Mouse (Mus musculus) CH12.LX (cell line): ENCODE results near the gene Sema3g. TPM values are rescaled to one million over a fixed set of nuclear protein-coding genes. Genes with fewer than 3 reads are reported as not detected.

ENCODE experiments used
- DNase-seq: peaks from one replicate; pipeline ENCODE4 v3.0.0-alpha.2; 2013; ENCODE audit errors: extremely low read depth
- H3K27ac ChIP-seq: 2 replicates; pipeline ENCODE4 v1.5.1; 2012; ENCODE audit warnings: low read depth, mild to moderate bottlenecking, control low read depth, moderate library complexity; ENCODE audit not compliant: insufficient read depth
- H3K27me3 ChIP-seq: replicated peaks from 2 replicates; pipeline ENCODE3; 2012; ENCODE audit warnings: inconsistent platforms
- H3K36me3 ChIP-seq, 2 experiments: replicated peaks in 1 of 2; 2 replicates each; pipeline versions ENCODE3 to v1.6.1; 2012; ENCODE audit warnings: inconsistent platforms in 1 of 2, low read length in 1 of 2, mild to moderate bottlenecking in 1 of 2, mixed read lengths in 1 of 2, moderate library complexity in 1 of 2; ENCODE audit not compliant: control insufficient read depth in 1 of 2, insufficient read depth in 1 of 2
- H3K4me1 ChIP-seq, 2 experiments: 2 replicates each; pipeline ENCODE4 v1.6.1; 2012; ENCODE audit warnings: inconsistent platforms in 1 of 2, moderate library complexity in 1 of 2; ENCODE audit not compliant: insufficient read depth in 2 of 2, control insufficient read depth in 1 of 2
- H3K4me2 ChIP-seq: 2 replicates; pipeline ENCODE4 v1.6.1; 2012; ENCODE audit warnings: low read depth, mild to moderate bottlenecking, control low read depth; ENCODE audit not compliant: poor library complexity, insufficient read depth, severe bottlenecking
- H3K4me3 ChIP-seq, 3 experiments: fragments of 150-350 bp in 1 of 3; sonication (generic) in 1 of 3; replicated peaks in 1 of 3; 2 replicates each; pipeline versions ENCODE3 to v1.5.1; 2011 to 2012; ENCODE audit warnings: low read depth in 2 of 3, low read length in 2 of 3, mild to moderate bottlenecking in 2 of 3, moderate library complexity in 2 of 3, control low read depth in 1 of 3, improper control_type of control experiment in 1 of 3, inconsistent platforms in 1 of 3, mixed read lengths in 1 of 3; ENCODE audit not compliant: poor library complexity in 1 of 3
- H3K79me2 ChIP-seq: replicated peaks from 2 replicates; pipeline ENCODE4 v1.6.1; 2012; ENCODE audit warnings: mild to moderate bottlenecking, moderate library complexity; ENCODE audit not compliant: control insufficient read depth, poor library complexity, insufficient read depth, severe bottlenecking; ENCODE audit errors: extremely low read depth
- H3K9ac ChIP-seq: 2 replicates; pipeline ENCODE4 v1.6.1; 2012; ENCODE audit warnings: low read depth, mild to moderate bottlenecking, control low read depth, moderate library complexity; ENCODE audit not compliant: insufficient read depth
- H3K9me3 ChIP-seq: replicated peaks from 2 replicates; pipeline ENCODE3; 2012; ENCODE audit warnings: low read length, inconsistent platforms, mixed read lengths
- BHLHE40 ChIP-seq: IDR thresholded peaks from 2 replicates; pipeline ENCODE4 v1.6.1; 2011; ENCODE audit warnings: mild to moderate bottlenecking, low read depth, low read length, improper control_type of control experiment
- CTCF ChIP-seq, 2 experiments: IDR thresholded peaks in 1 of 2; conservative IDR thresholded peaks in 1 of 2; 2 replicates each; pipeline ENCODE4 v1.5.1; 2011 to 2012; ENCODE audit warnings: low read depth in 2 of 2, low read length in 2 of 2, improper control_type of control experiment in 1 of 2, inconsistent platforms in 1 of 2, mild to moderate bottlenecking in 1 of 2, moderate library complexity in 1 of 2
- E2F4 ChIP-seq: IDR thresholded peaks from 2 replicates; pipeline ENCODE4 v1.6.1; 2011; ENCODE audit warnings: low read depth, low read length, improper control_type of control experiment; ENCODE audit not compliant: insufficient replicate concordance
- EP300 ChIP-seq: IDR thresholded peaks from 2 replicates; pipeline ENCODE4 v1.6.1; 2011; ENCODE audit warnings: low read length, improper control_type of control experiment
- ETS1 ChIP-seq: conservative IDR thresholded peaks from 2 replicates; pipeline ENCODE4 v1.6.1; 2012; ENCODE audit warnings: low read depth, mild to moderate bottlenecking, inconsistent platforms, low read length, improper control_type of control experiment, moderate library complexity
- GABPA ChIP-seq: IDR thresholded peaks from 2 replicates; pipeline ENCODE4 v1.6.1; 2012; ENCODE audit warnings: low read depth, low read length, improper control_type of control experiment, inconsistent platforms; ENCODE audit not compliant: insufficient replicate concordance
- HCFC1 ChIP-seq: IDR thresholded peaks from 2 replicates; pipeline ENCODE4 v1.6.1; 2012; ENCODE audit warnings: low read depth, mild to moderate bottlenecking, inconsistent platforms, low read length, improper control_type of control experiment
- IRF4 ChIP-seq: IDR thresholded peaks from 2 replicates; pipeline ENCODE4 v1.6.1; 2014; ENCODE audit warnings: low read depth, mild to moderate bottlenecking, inconsistent platforms, low read length, improper control_type of control experiment
- JUN ChIP-seq: IDR thresholded peaks from 2 replicates; pipeline ENCODE4 v1.6.1; 2011; ENCODE audit warnings: low read depth, mild to moderate bottlenecking, low read length, improper control_type of control experiment, moderate library complexity; ENCODE audit not compliant: insufficient read depth
- JUND ChIP-seq: conservative IDR thresholded peaks from 2 replicates; pipeline ENCODE4 v1.6.1; 2011; ENCODE audit warnings: low read depth, low read length, improper control_type of control experiment
- KAT2A ChIP-seq: IDR thresholded peaks from 2 replicates; pipeline ENCODE4 v1.6.1; 2012; ENCODE audit warnings: low read length, improper control_type of control experiment, inconsistent platforms; ENCODE audit not compliant: insufficient replicate concordance
- MAFK ChIP-seq: IDR thresholded peaks from 2 replicates; pipeline ENCODE4 v1.6.1; 2011; ENCODE audit warnings: low read length, improper control_type of control experiment; ENCODE audit not compliant: insufficient replicate concordance
- MAX ChIP-seq: IDR thresholded peaks from 2 replicates; pipeline ENCODE4 v1.6.1; 2011; ENCODE audit warnings: low read length, improper control_type of control experiment
- MAZ ChIP-seq: IDR thresholded peaks from 2 replicates; pipeline ENCODE4 v1.6.1; 2012; ENCODE audit warnings: low read depth, mild to moderate bottlenecking, inconsistent platforms, low read length, improper control_type of control experiment, moderate library complexity
- MEF2A ChIP-seq: IDR thresholded peaks from 2 replicates; pipeline ENCODE4 v1.6.1; 2014; ENCODE audit warnings: low read depth, mild to moderate bottlenecking, inconsistent platforms, low read length, improper control_type of control experiment, borderline replicate concordance
- MXI1 ChIP-seq: IDR thresholded peaks from 2 replicates; pipeline ENCODE4 v1.6.1; 2011; ENCODE audit warnings: mild to moderate bottlenecking, low read depth, low read length, improper control_type of control experiment
- MYC ChIP-seq: IDR thresholded peaks from 2 replicates; pipeline ENCODE4 v1.6.1; 2011; ENCODE audit warnings: low read depth, mild to moderate bottlenecking, improper control_type of control experiment, low read length
- NELFE ChIP-seq: IDR thresholded peaks from 2 replicates; pipeline ENCODE4 v1.6.1; 2011; ENCODE audit warnings: low read depth, low read length, improper control_type of control experiment
- PAX5 ChIP-seq: IDR thresholded peaks from 2 replicates; pipeline ENCODE4 v1.6.1; 2012; ENCODE audit warnings: low read length, inconsistent platforms, mixed read lengths
- POLR2A ChIP-seq: IDR thresholded peaks from 2 replicates; pipeline ENCODE4 v1.6.1; 2011; ENCODE audit warnings: low read depth, mild to moderate bottlenecking, improper control_type of control experiment, low read length
- RCOR1 ChIP-seq: conservative IDR thresholded peaks from 2 replicates; pipeline ENCODE4 v1.6.1; 2012; ENCODE audit warnings: low read depth, mild to moderate bottlenecking, inconsistent platforms, low read length, improper control_type of control experiment
- SIN3A ChIP-seq: IDR thresholded peaks from 2 replicates; pipeline ENCODE4 v1.6.1; 2012; ENCODE audit warnings: low read length, improper control_type of control experiment, inconsistent platforms
- SMC3 ChIP-seq: IDR thresholded peaks from 2 replicates; pipeline ENCODE4 v1.6.1; 2011; ENCODE audit warnings: low read depth, low read length, improper control_type of control experiment
- TBP ChIP-seq: conservative IDR thresholded peaks from 2 replicates; pipeline ENCODE4 v1.6.1; 2011; ENCODE audit warnings: low read depth, low read length, improper control_type of control experiment
- UBTF ChIP-seq: IDR thresholded peaks from 2 replicates; pipeline ENCODE4 v1.6.1; 2012; ENCODE audit warnings: low read depth, mild to moderate bottlenecking, inconsistent platforms, low read length, improper control_type of control experiment, moderate library complexity
- ZC3H11A ChIP-seq: IDR thresholded peaks from 2 replicates; pipeline ENCODE4 v1.6.1; 2012; ENCODE audit warnings: low read depth, mild to moderate bottlenecking, inconsistent platforms, low read length, improper control_type of control experiment
- ZNF384 ChIP-seq: IDR thresholded peaks from 2 replicates; pipeline ENCODE4 v1.6.1; 2012; ENCODE audit warnings: low read depth, low read length, improper control_type of control experiment, inconsistent platforms
- dilution Hi-C: fragments of 300-500 bp; cut with MboI; formaldehyde crosslinking; loops from 2 replicates; pipeline ENCODE4 v1.14.3; 2020; ENCODE audit warnings: low sequenced_read_pairs; ENCODE audit not compliant: extremely low pct_unique_long_range_greater_than_20kb, extremely low pct_ligation_motif_present
- in situ Hi-C: fragments of 300-500 bp; cut with MboI; formaldehyde crosslinking; loops from 3 replicates; pipeline ENCODE4 v1.14.3; 2019; ENCODE audit warnings: low sequenced_read_pairs, low pct_ligation_motif_present, low pct_unique_long_range_greater_than_20kb, mixed read lengths
- polyA plus RNA-seq: library from polyadenylated mRNA; unstranded; fragments of >175 nt; gene quantifications from 2 replicates; pipeline ENCODE4 v1.2.1, GENCODE M21; 2012; ENCODE audit warnings: low read depth; ENCODE audit not compliant: insufficient read length
- total RNA-seq, 2 experiments: library from RNA; depleted of rRNA; stranded (reverse); fragments of 300-350 nt in 1 of 2; fragments of >200 nt in 1 of 2; gene quantifications; 2 replicates each; pipeline ENCODE4 v1.2.3; 2012 to 2014

Sema3g gene
- total and polyA plus RNA-seq, 3 experiments, result 0.36 to 1.1 (median 0.94) TPM

DNA sequence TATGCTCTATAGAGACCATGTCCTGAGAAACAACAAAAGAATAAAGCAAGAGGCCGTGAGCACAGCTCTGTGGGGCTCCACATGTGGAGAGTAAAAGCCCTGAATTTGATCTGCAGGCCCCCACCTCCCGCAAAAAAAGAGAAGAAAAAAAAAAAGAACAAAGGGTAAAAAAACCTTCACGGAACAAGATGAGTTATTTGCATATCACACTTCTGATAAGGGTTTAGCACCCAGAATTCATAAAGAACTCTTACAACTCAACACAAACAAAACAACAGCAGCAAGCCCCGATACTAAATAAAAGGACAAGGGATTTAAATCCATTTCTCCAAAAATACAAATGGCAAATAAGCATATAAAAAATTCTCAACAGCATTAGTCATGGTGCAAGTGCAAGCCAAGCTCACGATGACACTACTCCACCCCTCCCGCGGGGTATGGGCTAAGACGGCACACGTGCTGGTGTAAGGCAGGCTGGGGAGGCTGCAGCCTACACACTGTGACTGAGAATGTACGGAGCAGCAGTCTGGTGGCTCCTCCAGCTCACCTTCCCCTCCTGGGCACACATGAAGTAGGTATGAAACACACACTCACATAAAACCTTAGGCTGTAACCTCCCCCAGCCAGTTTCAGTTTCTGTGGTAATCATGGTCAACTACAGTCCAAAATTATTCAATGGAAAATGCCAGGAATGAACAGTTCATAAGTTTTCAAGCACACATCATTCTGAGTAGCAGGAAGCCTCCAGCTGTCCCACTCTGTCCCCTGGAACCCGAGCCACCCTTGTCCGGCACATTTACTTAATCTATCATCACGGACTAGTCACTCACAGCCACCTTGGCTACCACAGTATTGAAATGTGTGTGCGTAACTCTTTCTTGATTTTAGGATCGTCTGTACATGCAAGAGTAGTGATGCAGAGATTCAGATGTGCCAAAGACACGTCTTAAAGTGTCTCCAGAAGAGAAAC lies 19.8 kb upstream of the Sema3g start:
- in situ Hi-C loops, result no loop called here
- no peak for TF ChIP-seq EP300
- no peak for TF ChIP-seq GABPA
- TF ChIP-seq BHLHE40, result peak; percentile 86
- 0 out of 2 replicates have a peak, but pooled peaks have one; percentile 10 for TF ChIP-seq HCFC1
- peak; percentile 80 for TF ChIP-seq ZNF384
- TF ChIP-seq JUN, result no peak
- peak; percentile 35; the same call in 1 of the 2 replicates for TF ChIP-seq POLR2A
- peak; percentile 24; the same call in 1 of the 2 replicates for TF ChIP-seq ETS1
- peak; percentile 64 for TF ChIP-seq IRF4
- no peak for TF ChIP-seq TBP
- peak; percentile 86; the same call in 1 of the 2 replicates for TF ChIP-seq MXI1
- 0 out of 2 replicates have a peak, but pooled peaks have one; percentile 61 for TF ChIP-seq MAX
- no peak for TF ChIP-seq UBTF
- 0 out of 2 replicates have a peak, but pooled peaks have one; percentile 55 for TF ChIP-seq SIN3A
- Histone ChIP-seq H3K4me1 (peaks cover 4 to 27% of the 10 kb centered on the region in 2 experiments; a peak in 3 of 4 replicates), H3K79me2 (peaks cover 16% of the 10 kb centered on the region), H3K4me3 (peak overlapping the region in 1 of 3 experiments; percentile 10), H3K4me2 (peak overlapping the region; percentile 82), H3K27me3 (no peaks in the 10 kb centered on the region), H3K9me3 (no peaks in the 10 kb centered on the region), H3K36me3 (peaks cover 43 to 88% of the 10 kb centered on the region in 2 experiments), H3K27ac (peak overlapping the region; percentile 48), H3K9ac (no peak overlapping the region)
- peak; percentile 59 for DNase-seq
- dilution Hi-C loops, result no loop called here

GRCm38 (mm10) chr14:31199599-31199998 lies 18.1 kb upstream of the Sema3g start:
- in situ Hi-C loops, result no loop called here
- TF ChIP-seq MAFK (no peak), MAX (no peak), JUN (no peak), MYC (no peak), PAX5 (no peak), NELFE (no peak), SMC3 (no peak), TBP (no peak), CTCF (conservative IDR thresholded peaks at IDR 0.05 in 1 of 2, IDR thresholded peaks at IDR 0.05 in 1 of 2; ENCODE audit: low read depth in 2 of 2, low read length in 2 of 2) (no peak), E2F4 (no peak), ZC3H11A (no peak), KAT2A (no peak), ZNF384 (no peak), MEF2A (no peak), IRF4 (no peak), BHLHE40 (no peak), JUND (no peak), RCOR1 (no peak), MAZ (no peak), HCFC1 (no peak)
- Histone ChIP-seq H3K9me3 (no peaks in the 10 kb centered on the region), H3K79me2 (peaks cover 22% of the 10 kb centered on the region), H3K27ac (no peak overlapping the region), H3K27me3 (no peaks in the 10 kb centered on the region), H3K4me2 (no peak overlapping the region), H3K9ac (no peak overlapping the region), H3K4me1 (peaks cover 4 to 36% of the 10 kb centered on the region in 2 experiments; a peak in 3 of 4 replicates), H3K36me3 (peaks cover 48 to 89% of the 10 kb centered on the region in 2 experiments), H3K4me3 (no peak overlapping the region)
- DNase-seq, result no peak
- dilution Hi-C loops, result no loop called here
